ENCODE assay signal across 8 mouse cellular contexts in the genomic region with DNA sequence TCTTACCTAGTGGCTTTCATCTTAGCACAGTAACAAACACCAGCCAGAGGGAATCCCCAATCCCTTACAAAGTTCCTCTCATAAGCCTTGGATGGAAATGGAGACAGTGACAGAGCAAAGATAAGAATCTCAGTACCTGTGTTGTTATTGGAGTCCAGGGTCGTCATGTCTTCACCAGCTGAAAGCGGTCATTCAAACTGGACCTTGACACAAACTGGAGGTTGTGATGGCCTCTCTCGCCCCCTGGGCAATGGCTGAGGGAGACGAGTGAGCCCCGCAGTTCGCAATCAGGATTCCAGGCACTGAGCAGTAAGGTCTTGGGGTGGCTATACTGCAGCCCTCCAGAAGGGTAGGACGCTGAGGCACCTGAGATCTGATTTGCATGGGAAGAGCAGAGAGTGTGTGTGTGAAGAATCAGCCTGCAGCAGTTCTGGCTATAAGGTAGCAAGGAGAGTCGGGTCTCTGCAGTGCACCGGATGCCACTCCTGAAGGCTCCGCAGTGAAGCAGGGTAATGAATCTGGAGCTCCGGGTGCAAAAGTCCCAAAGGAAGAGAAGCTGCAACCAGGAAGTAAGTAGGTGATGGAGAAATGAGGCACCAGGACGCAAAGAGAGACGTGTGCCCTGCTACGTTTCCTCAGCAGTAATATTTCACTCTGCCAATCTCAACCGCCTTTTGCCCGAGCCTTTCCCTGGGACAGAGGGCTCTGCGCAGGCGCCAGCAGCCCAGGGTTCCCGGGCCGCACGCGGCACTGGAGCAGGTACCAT. TPM values are rescaled to one million over a fixed set of nuclear protein-coding genes. Genes with fewer than 3 reads are reported as not detected.
DNase-seq lines count a peak whose midpoint lies in the region; ATAC-seq and TF ChIP-seq lines count a peak whose summit lies in the region.

Gene Nr1d1 (minus strand): TSS at position 752 of the 766 bp plus-strand sequence.

- no peak for TF ChIP-seq CTCF in liver, adult 2 months (IDR thresholded peaks at IDR 0.05; ENCODE audit: low read depth, low read length)

- peaks cover 28% of the 10 kb centered on the region for H3K4me1 ChIP-seq in liver, adult 2 months (ENCODE audit: control insufficient read depth, insufficient read depth, low read length)
- peaks cover 41% of the 10 kb centered on the region for H3K4me1 ChIP-seq in midbrain, embryonic 15.5 days

- no peaks in the 10 kb centered on the region for H3K27me3 ChIP-seq in liver, adult 2 months (ENCODE audit: control insufficient read depth, insufficient read depth, low read length)
- H3K27me3 ChIP-seq in midbrain, embryonic 15.5 days (replicated peaks), result no peaks in the 10 kb centered on the region

- DNase-seq in liver, adult 2 months (ENCODE audit: extremely low read depth, low read depth, low spot score), result no peak
- no peak for DNase-seq in liver
- DNase-seq in adrenal gland, postnatal 25 days, result no peak
- DNase-seq in gastrocnemius, postnatal 4 days (ENCODE audit: low spot score in 2 of 2), result no peak
- DNase-seq in large intestine, adult 2 months (ENCODE audit: low read depth, low spot score), result no peak
- DNase-seq in ovary, postnatal 36 days (ENCODE audit: low spot score), result no peak
- no peak for DNase-seq in thymus, postnatal 14 days

- no peaks in the 10 kb centered on the region for H3K9me3 ChIP-seq in midbrain, embryonic 15.5 days

- ATAC-seq in midbrain, embryonic 15.5 days (replicated peaks), result peak; percentile 35

- WGBS in liver, adult 2 months, result under 1% methylated on average over 22 of the region's 22 CpGs
- WGBS in large intestine, adult 2 months, result 1% methylated on average over 22 of the region's 22 CpGs
- 1% methylated on average over 22 of the region's 22 CpGs for WGBS in midbrain, embryonic 15.5 days

- peak; percentile 88 for TF ChIP-seq POLR2A in liver, adult 2 months (IDR thresholded peaks at IDR 0.05; ENCODE audit: extremely low read depth, insufficient read depth, low read length)

- H3K79me2 ChIP-seq in liver, adult 2 months (ENCODE audit: control insufficient read depth, insufficient read depth, low read length), result 0 out of 2 replicates have a peak, but pooled peaks cover 3% of the 10 kb centered on the region

- peaks cover 31% of the 10 kb centered on the region for H3K36me3 ChIP-seq in liver, adult 2 months (ENCODE audit: control insufficient read depth, insufficient read depth, low read length)
- H3K36me3 ChIP-seq in midbrain, embryonic 15.5 days (replicated peaks), result peaks cover 4% of the 10 kb centered on the region; the same call in 1 of the 2 replicates

- H3K4me3 ChIP-seq in liver, adult 2 months (ENCODE audit: insufficient read depth, low read depth, low read length), result peak within 1 kb of the TSS; percentile 83
- peak within 1 kb of the TSS; percentile 44 for H3K4me3 ChIP-seq in midbrain, embryonic 15.5 days

- peak within 1 kb of the TSS; percentile 96 for H3K27ac ChIP-seq in liver, adult 2 months (replicated peaks; ENCODE audit: insufficient read depth, low read depth, low read length)
- H3K27ac ChIP-seq in midbrain, embryonic 15.5 days, result peak within 1 kb of the TSS; percentile 75

- peak within 1 kb of the TSS; percentile 97 for H3K4me2 ChIP-seq in midbrain, embryonic 15.5 days

- peak within 1 kb of the TSS; percentile 85 for H3K9ac ChIP-seq in liver, adult 2 months (ENCODE audit: low read depth, low read length)
- H3K9ac ChIP-seq in midbrain, embryonic 15.5 days, result peak within 1 kb of the TSS; percentile 49

RNA-seq across cellular contexts. Expression of gene Nr1d1, which starts in this region (rescaled TPM):
- 19.0 and 45.4 TPM in 2 replicates for total RNA-seq in liver, adult 2 months (2014; rRNA removed)
- 75.4 and 106 TPM in 2 replicates for polyA plus RNA-seq in liver, adult 2 months (2012; rRNA removed)
- total RNA-seq in adrenal gland, postnatal 25 days (2021), result 234 and 238 TPM in 2 replicates
- total RNA-seq in gastrocnemius, postnatal 4 days (2021), result 10 to 100 TPM; 26.7 to 34.2 TPM
- polyA plus RNA-seq in large intestine, adult 2 months (2012; rRNA removed), result 32.0 and 71.6 TPM in 2 replicates
- polyA plus RNA-seq in midbrain, embryonic 15.5 days (2015; fragmentation: Nextera tagmentation; extraction: Ambion mirVana), result 3.4 and 3.9 TPM in 2 replicates
